Mouse (Mus musculus) bone marrow, adult 2 months (tissue): ENCODE results near the gene Wnk2.
"Not testable (repeated sequence)": the region's sequence is repeated elsewhere in the genome, so short reads cannot be mapped to it uniquely, and the experiment has no call there.

Experiments used
- CTCF ChIP-seq: fragments of 200-500 bp; IDR thresholded peaks from 2 replicates; pipeline ENCODE4 v1.5.1; 2011; ENCODE audit warnings: low read length, control low read depth; ENCODE audit not compliant: control insufficient read depth, insufficient read depth
- POLR2A ChIP-seq: fragments of 200-500 bp; IDR thresholded peaks from 2 replicates; pipeline ENCODE4 v1.6.1; 2011; ENCODE audit warnings: low read depth, mild to moderate bottlenecking, control low read depth, low read length, borderline replicate concordance; ENCODE audit not compliant: control insufficient read depth

DNA sequence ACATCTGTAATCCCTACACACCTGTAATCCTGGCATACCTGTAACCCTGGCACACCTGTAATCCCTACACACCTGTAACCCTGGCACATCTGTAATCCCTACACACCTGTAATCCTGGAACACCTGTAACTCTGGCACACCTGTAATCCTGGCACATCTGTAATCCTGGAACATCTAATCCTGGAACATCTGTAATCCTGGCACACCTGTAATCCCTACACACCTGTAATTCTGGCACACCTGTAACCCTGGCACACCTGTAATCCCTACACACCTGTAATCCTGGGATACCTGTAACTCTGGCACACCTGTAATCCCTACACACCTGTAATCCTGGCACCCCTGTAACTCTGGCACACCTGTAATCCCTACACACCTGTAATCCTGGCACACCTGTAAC is 93.1 kb downstream of the Wnk2 start:
- not testable (repeated sequence) for TF ChIP-seq CTCF, POLR2A
